Mouse (Mus musculus): ENCODE measurements around the gene Nphs2. TPM values are rescaled to one million over a fixed set of nuclear protein-coding genes. Genes with fewer than 3 reads are reported as not detected.

Nphs2 gene
- polyA plus RNA-seq, 2 experiments: 0.01 TPM; not detected in 1

- H3K4me2 ChIP-seq (ENCODE audit: low read depth): no peak overlapping the region
- no peak for DNase-seq (ENCODE audit: low read depth in 3 of 3, low spot score in 3 of 3)
- no peaks in the 10 kb centered on the region for H3K36me3 ChIP-seq (replicated peaks; ENCODE audit: control insufficient read depth, insufficient read depth, low read depth)
- no peak overlapping the region for H3K27ac ChIP-seq
- no peak for TF ChIP-seq CTCF (IDR thresholded peaks at IDR 0.05; ENCODE audit: low read depth)
- no peak for TF ChIP-seq EP300 (IDR thresholded peaks at IDR 0.05; ENCODE audit: low read depth)
- H3K4me3 ChIP-seq (ENCODE audit: insufficient read depth in 1 of 2, low read depth in 2 of 2, low read length in 2 of 2): no peak overlapping the region
- H3K9ac ChIP-seq (replicated peaks): no peak overlapping the region
- H3K27me3 ChIP-seq (ENCODE audit: control insufficient read depth, insufficient read depth, low read length): no peaks in the 10 kb centered on the region
- ATAC-seq (ENCODE audit: insufficient read depth): no peak
- H3K9me3 ChIP-seq (ENCODE audit: control insufficient read depth, low read length): no peaks in the 10 kb centered on the region
- no peaks in the 10 kb centered on the region for H3K4me1 ChIP-seq (replicated peaks; ENCODE audit: control insufficient read depth in 2 of 2, insufficient read depth in 2 of 2, low read length in 1 of 2)
- WGBS (ENCODE audit: insufficient replicate concordance): 32% methylated on average over 5 of the region's 5 CpGs
Observed at GRCm38 (mm10) chr1:156271654-156272053, 38.9 kb upstream of the Nphs2 start.

GRCm38 (mm10) chr1:156273647-156274046 lies 36.9 kb upstream of the Nphs2 start:
- 52% methylated on average over 7 of the region's 7 CpGs for WGBS (ENCODE audit: insufficient replicate concordance)
- ATAC-seq (ENCODE audit: insufficient read depth): no peak
- TF ChIP-seq EP300 (IDR thresholded peaks at IDR 0.05; ENCODE audit: low read depth): no peak

GRCm38 (mm10) chr1:156280131-156280530 lies 30.4 kb upstream of the Nphs2 start:
- WGBS (ENCODE audit: insufficient replicate concordance): 54% methylated on average over 7 of the region's 7 CpGs
- Histone ChIP-seq H3K36me3 (replicated peaks; ENCODE audit: control insufficient read depth, insufficient read depth, low read depth) (no peaks in the 10 kb centered on the region), H3K9me3 (ENCODE audit: control insufficient read depth, low read length) (no peaks in the 10 kb centered on the region), H3K4me1 (replicated peaks; ENCODE audit: control insufficient read depth in 2 of 2, insufficient read depth in 2 of 2, low read length in 1 of 2) (0 out of 4 replicates have a peak, but pooled peaks cover 0 to 5% of the 10 kb centered on the region in 2 experiments), H3K4me3 (ENCODE audit: insufficient read depth in 1 of 2, low read depth in 2 of 2, low read length in 2 of 2) (no peak overlapping the region), H3K27me3 (ENCODE audit: control insufficient read depth, insufficient read depth, low read length) (no peaks in the 10 kb centered on the region), H3K4me2 (ENCODE audit: low read depth) (no peak overlapping the region), H3K9ac (replicated peaks) (no peak overlapping the region), H3K27ac (no peak overlapping the region)
- TF ChIP-seq CTCF (IDR thresholded peaks at IDR 0.05; ENCODE audit: low read depth): no peak
- TF ChIP-seq EP300 (IDR thresholded peaks at IDR 0.05; ENCODE audit: low read depth): no peak
- ATAC-seq (ENCODE audit: insufficient read depth) (no peak), DNase-seq (ENCODE audit: low read depth in 3 of 3, low spot score in 3 of 3) (no peak)

More at GRCm38 (mm10) chr1:156273647-156274046, 36.9 kb upstream of the Nphs2 start:
- Histone ChIP-seq H3K27me3 (ENCODE audit: control insufficient read depth, insufficient read depth, low read length) (no peaks in the 10 kb centered on the region), H3K4me1 (replicated peaks; ENCODE audit: control insufficient read depth in 2 of 2, insufficient read depth in 2 of 2, low read length in 1 of 2) (no peaks in the 10 kb centered on the region), H3K9me3 (ENCODE audit: control insufficient read depth, low read length) (no peaks in the 10 kb centered on the region), H3K4me3 (ENCODE audit: insufficient read depth in 1 of 2, low read depth in 2 of 2, low read length in 2 of 2) (no peak overlapping the region), H3K27ac (no peak overlapping the region), H3K4me2 (ENCODE audit: low read depth) (no peak overlapping the region), H3K9ac (replicated peaks) (no peak overlapping the region), H3K36me3 (replicated peaks; ENCODE audit: control insufficient read depth, insufficient read depth, low read depth) (no peaks in the 10 kb centered on the region)
- DNase-seq (ENCODE audit: low read depth in 3 of 3, low spot score in 3 of 3): no peak

- Histone ChIP-seq H3K27ac (no peak overlapping the region), H3K9ac (replicated peaks) (no peak overlapping the region)
- no peak for DNase-seq (ENCODE audit: low read depth in 3 of 3, low spot score in 3 of 3)
Observed at GRCm38 (mm10) chr1:156284207-156284606, 26.3 kb upstream of the Nphs2 start.

GRCm38 (mm10) chr1:156284851-156285540 lies 25.5 kb upstream of the Nphs2 start:
- Histone ChIP-seq H3K9ac (replicated peaks) (no peak overlapping the region), H3K4me3 (ENCODE audit: insufficient read depth in 1 of 2, low read depth in 2 of 2, low read length in 2 of 2) (no peak overlapping the region), H3K4me1 (replicated peaks; ENCODE audit: control insufficient read depth in 2 of 2, insufficient read depth in 2 of 2, low read length in 1 of 2) (0 out of 4 replicates have a peak, but pooled peaks cover 0 to 6% of the 10 kb centered on the region in 2 experiments), H3K4me2 (ENCODE audit: low read depth) (no peak overlapping the region), H3K27me3 (ENCODE audit: control insufficient read depth, insufficient read depth, low read length) (no peaks in the 10 kb centered on the region), H3K27ac (no peak overlapping the region), H3K9me3 (ENCODE audit: control insufficient read depth, low read length) (no peaks in the 10 kb centered on the region), H3K36me3 (replicated peaks; ENCODE audit: control insufficient read depth, insufficient read depth, low read depth) (no peaks in the 10 kb centered on the region)
- DNase-seq (ENCODE audit: low read depth in 3 of 3, low spot score in 3 of 3) (no peak), ATAC-seq (ENCODE audit: insufficient read depth) (no peak)
- WGBS (ENCODE audit: insufficient replicate concordance): 32% methylated on average over 9 of the region's 9 CpGs
- no peak for TF ChIP-seq EP300 (IDR thresholded peaks at IDR 0.05; ENCODE audit: low read depth)
- no peak for TF ChIP-seq CTCF (IDR thresholded peaks at IDR 0.05; ENCODE audit: low read depth)

More at GRCm38 (mm10) chr1:156284207-156284606, 26.3 kb upstream of the Nphs2 start:
- H3K4me2 ChIP-seq (ENCODE audit: low read depth): no peak overlapping the region
- TF ChIP-seq CTCF (IDR thresholded peaks at IDR 0.05; ENCODE audit: low read depth): no peak
- no peak for TF ChIP-seq EP300 (IDR thresholded peaks at IDR 0.05; ENCODE audit: low read depth)
- no peaks in the 10 kb centered on the region for H3K9me3 ChIP-seq (ENCODE audit: control insufficient read depth, low read length)
- no peak for ATAC-seq (ENCODE audit: insufficient read depth)
- no peak overlapping the region for H3K4me3 ChIP-seq (ENCODE audit: insufficient read depth in 1 of 2, low read depth in 2 of 2, low read length in 2 of 2)
- H3K4me1 ChIP-seq (replicated peaks; ENCODE audit: control insufficient read depth in 2 of 2, insufficient read depth in 2 of 2, low read length in 1 of 2): 0 out of 4 replicates have a peak, but pooled peaks cover 0 to 6% of the 10 kb centered on the region in 2 experiments
- H3K27me3 ChIP-seq (ENCODE audit: control insufficient read depth, insufficient read depth, low read length): no peaks in the 10 kb centered on the region
- 14% methylated on average over 10 of the region's 10 CpGs for WGBS (ENCODE audit: insufficient replicate concordance)
- no peaks in the 10 kb centered on the region for H3K36me3 ChIP-seq (replicated peaks; ENCODE audit: control insufficient read depth, insufficient read depth, low read depth)
